Mouse (Mus musculus): ENCODE data around the gene Cacna1e.

DNA sequence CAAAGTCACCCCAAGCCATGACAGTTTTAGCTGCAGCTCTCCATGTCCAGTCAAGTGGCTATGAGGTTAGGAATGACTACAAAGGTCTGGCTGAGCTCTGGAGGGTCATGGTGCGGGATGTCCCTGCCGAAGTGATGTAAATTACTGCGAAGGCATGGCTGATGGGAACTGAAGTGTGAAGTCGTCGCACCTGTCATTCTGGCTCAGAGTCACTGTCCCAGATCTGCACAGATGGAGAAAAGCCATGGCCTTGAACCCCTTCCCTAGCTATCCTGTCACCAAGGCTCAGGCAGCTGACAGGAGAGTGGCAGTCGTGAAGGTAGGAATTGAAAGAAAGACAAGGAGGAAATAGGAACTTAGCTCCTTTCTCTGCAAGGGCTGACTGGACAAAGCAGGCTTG, 197.4 kb downstream of the Cacna1e start:
- TF ChIP-seq POLR2A (IDR thresholded peaks at IDR 0.05; ENCODE audit: extremely low read depth, insufficient read depth, low read length) (no peak), CTCF (IDR thresholded peaks at IDR 0.05; ENCODE audit: low read depth, low read length) (no peak)
